Mouse (Mus musculus): ENCODE measurements around the gene Smyd2. TPM values are rescaled to one million over a fixed set of nuclear protein-coding genes. Genes with fewer than 3 reads are reported as not detected.

Smyd2 gene
- polyA plus RNA-seq, 1 experiment from 2014 or later = 96.4 TPM

GRCm38 (mm10) chr1:189936436-189937105 is 14.4 kb upstream of the Smyd2 start:
- no peaks in the 10 kb centered on the region for H3K9me3 ChIP-seq (ENCODE audit: control insufficient read depth, low read depth, low read length)
- ATAC-seq (ENCODE audit: insufficient number of reproducible peaks, insufficient read depth, low FRiP score, low read depth) = no peak
- no peak overlapping the region for H3K4me2 ChIP-seq (replicated peaks; ENCODE audit: low read depth, low read length)
- peaks cover 5% of the 10 kb centered on the region; the same call in 1 of the 2 replicates for H3K4me1 ChIP-seq (ENCODE audit: control insufficient read depth, insufficient read depth, low read length)
- H3K27ac ChIP-seq (ENCODE audit: low read length) = no peak overlapping the region
- no peak overlapping the region for H3K9ac ChIP-seq (replicated peaks; ENCODE audit: low read depth, low read length)
- WGBS = 67% methylated on average over 10 of the region's 10 CpGs
- no peak overlapping the region for H3K4me3 ChIP-seq (ENCODE audit: low read depth, low read length)
- H3K27me3 ChIP-seq (ENCODE audit: control insufficient read depth, insufficient read depth, low read length) = no peaks in the 10 kb centered on the region
- H3K36me3 ChIP-seq (ENCODE audit: control insufficient read depth, insufficient read depth, low read length) = no peaks in the 10 kb centered on the region

GRCm38 (mm10) chr1:189933480-189934202 is 11.5 kb upstream of the Smyd2 start:
- peak; percentile 61; the same call in 1 of the 2 replicates for ATAC-seq (ENCODE audit: insufficient number of reproducible peaks, insufficient read depth, low FRiP score, low read depth)
- WGBS = 60% methylated on average over 9 of the region's 9 CpGs
- no peak overlapping the region for H3K4me3 ChIP-seq (ENCODE audit: low read depth, low read length)
- H3K9ac ChIP-seq (replicated peaks; ENCODE audit: low read depth, low read length) = no peak overlapping the region
- H3K27ac ChIP-seq (ENCODE audit: low read length) = no peak overlapping the region
- H3K36me3 ChIP-seq (ENCODE audit: control insufficient read depth, insufficient read depth, low read length) = no peaks in the 10 kb centered on the region
- H3K27me3 ChIP-seq (ENCODE audit: control insufficient read depth, insufficient read depth, low read length) = no peaks in the 10 kb centered on the region
- no peaks in the 10 kb centered on the region for H3K9me3 ChIP-seq (ENCODE audit: control insufficient read depth, low read depth, low read length)
- H3K4me2 ChIP-seq (replicated peaks; ENCODE audit: low read depth, low read length) = no peak overlapping the region
- peaks cover 5% of the 10 kb centered on the region; the same call in 1 of the 2 replicates for H3K4me1 ChIP-seq (ENCODE audit: control insufficient read depth, insufficient read depth, low read length)

- ATAC-seq (ENCODE audit: insufficient number of reproducible peaks, insufficient read depth, low FRiP score, low read depth) = no peak
Observed at GRCm38 (mm10) chr1:189932976-189933375, 10.8 kb upstream of the Smyd2 start.

GRCm38 (mm10) chr1:189932190-189932589 is 10.0 kb upstream of the Smyd2 start:
- H3K36me3 ChIP-seq (ENCODE audit: control insufficient read depth, insufficient read depth, low read length) = no peaks in the 10 kb centered on the region
- no peak overlapping the region for H3K9ac ChIP-seq (replicated peaks; ENCODE audit: low read depth, low read length)
- no peak overlapping the region for H3K4me3 ChIP-seq (ENCODE audit: low read depth, low read length)
- H3K27me3 ChIP-seq (ENCODE audit: control insufficient read depth, insufficient read depth, low read length) = no peaks in the 10 kb centered on the region
- H3K27ac ChIP-seq (ENCODE audit: low read length) = no peak overlapping the region
- H3K9me3 ChIP-seq (ENCODE audit: control insufficient read depth, low read depth, low read length) = no peaks in the 10 kb centered on the region
- no peak for ATAC-seq (ENCODE audit: insufficient number of reproducible peaks, insufficient read depth, low FRiP score, low read depth)
- H3K4me2 ChIP-seq (replicated peaks; ENCODE audit: low read depth, low read length) = no peak overlapping the region
- 74% methylated on average over 12 of the region's 12 CpGs for WGBS
- peaks cover 5% of the 10 kb centered on the region; the same call in 1 of the 2 replicates for H3K4me1 ChIP-seq (ENCODE audit: control insufficient read depth, insufficient read depth, low read length)

More at GRCm38 (mm10) chr1:189932976-189933375, 10.8 kb upstream of the Smyd2 start:
- Histone ChIP-seq H3K27ac (ENCODE audit: low read length) (no peak overlapping the region), H3K4me3 (ENCODE audit: low read depth, low read length) (no peak overlapping the region), H3K36me3 (ENCODE audit: control insufficient read depth, insufficient read depth, low read length) (no peaks in the 10 kb centered on the region), H3K27me3 (ENCODE audit: control insufficient read depth, insufficient read depth, low read length) (no peaks in the 10 kb centered on the region), H3K4me1 (ENCODE audit: control insufficient read depth, insufficient read depth, low read length) (peaks cover 5% of the 10 kb centered on the region; the same call in 1 of the 2 replicates), H3K9ac (replicated peaks; ENCODE audit: low read depth, low read length) (no peak overlapping the region), H3K4me2 (replicated peaks; ENCODE audit: low read depth, low read length) (no peak overlapping the region), H3K9me3 (ENCODE audit: control insufficient read depth, low read depth, low read length) (no peaks in the 10 kb centered on the region)
- 84% methylated on average over 7 of the region's 7 CpGs for WGBS

- no peaks in the 10 kb centered on the region for H3K9me3 ChIP-seq (ENCODE audit: control insufficient read depth, low read depth, low read length)
- H3K4me2 ChIP-seq (replicated peaks; ENCODE audit: low read depth, low read length) = no peak overlapping the region
- no peak overlapping the region for H3K4me3 ChIP-seq (ENCODE audit: low read depth, low read length)
- H3K27ac ChIP-seq (ENCODE audit: low read length) = no peak overlapping the region
- WGBS = 44% methylated on average over 4 of the region's 4 CpGs
- no peaks in the 10 kb centered on the region for H3K36me3 ChIP-seq (ENCODE audit: control insufficient read depth, insufficient read depth, low read length)
- no peak for ATAC-seq (ENCODE audit: insufficient number of reproducible peaks, insufficient read depth, low FRiP score, low read depth)
- H3K9ac ChIP-seq (replicated peaks; ENCODE audit: low read depth, low read length) = no peak overlapping the region
- H3K27me3 ChIP-seq (ENCODE audit: control insufficient read depth, insufficient read depth, low read length) = no peaks in the 10 kb centered on the region
- H3K4me1 ChIP-seq (ENCODE audit: control insufficient read depth, insufficient read depth, low read length) = peaks cover 5% of the 10 kb centered on the region; the same call in 1 of the 2 replicates
Observed at GRCm38 (mm10) chr1:189929896-189930295, 7.7 kb upstream of the Smyd2 start.

GRCm38 (mm10) chr1:189927644-189928043 is 5.5 kb upstream of the Smyd2 start:
- no peak overlapping the region for H3K4me2 ChIP-seq (replicated peaks; ENCODE audit: low read depth, low read length)

GRCm38 (mm10) chr1:189926279-189926678 is 4.1 kb upstream of the Smyd2 start:
- H3K27me3 ChIP-seq (ENCODE audit: control insufficient read depth, insufficient read depth, low read length) = no peaks in the 10 kb centered on the region
- H3K36me3 ChIP-seq (ENCODE audit: control insufficient read depth, insufficient read depth, low read length) = no peaks in the 10 kb centered on the region
- no peak overlapping the region for H3K4me3 ChIP-seq (ENCODE audit: low read depth, low read length)
- no peaks in the 10 kb centered on the region for H3K9me3 ChIP-seq (ENCODE audit: control insufficient read depth, low read depth, low read length)
- H3K27ac ChIP-seq (ENCODE audit: low read length) = no peak overlapping the region
- H3K9ac ChIP-seq (replicated peaks; ENCODE audit: low read depth, low read length) = no peak overlapping the region
- 74% methylated on average over 8 of the region's 8 CpGs for WGBS
- ATAC-seq (ENCODE audit: insufficient number of reproducible peaks, insufficient read depth, low FRiP score, low read depth) = no peak
- peaks cover 2% of the 10 kb centered on the region; the same call in 1 of the 2 replicates for H3K4me1 ChIP-seq (ENCODE audit: control insufficient read depth, insufficient read depth, low read length)
- H3K4me2 ChIP-seq (replicated peaks; ENCODE audit: low read depth, low read length) = no peak overlapping the region

More at GRCm38 (mm10) chr1:189927644-189928043, 5.5 kb upstream of the Smyd2 start:
- H3K4me3 ChIP-seq (ENCODE audit: low read depth, low read length) = no peak overlapping the region
- H3K9ac ChIP-seq (replicated peaks; ENCODE audit: low read depth, low read length) = no peak overlapping the region
- no peak for ATAC-seq (ENCODE audit: insufficient number of reproducible peaks, insufficient read depth, low FRiP score, low read depth)
- no peaks in the 10 kb centered on the region for H3K4me1 ChIP-seq (ENCODE audit: control insufficient read depth, insufficient read depth, low read length)
- H3K9me3 ChIP-seq (ENCODE audit: control insufficient read depth, low read depth, low read length) = no peaks in the 10 kb centered on the region
- WGBS = 6% methylated on average over 6 of the region's 6 CpGs
- H3K36me3 ChIP-seq (ENCODE audit: control insufficient read depth, insufficient read depth, low read length) = no peaks in the 10 kb centered on the region
- H3K27ac ChIP-seq (ENCODE audit: low read length) = no peak overlapping the region
- no peaks in the 10 kb centered on the region for H3K27me3 ChIP-seq (ENCODE audit: control insufficient read depth, insufficient read depth, low read length)

GRCm38 (mm10) chr1:189923871-189924568 is 1.9 kb upstream of the Smyd2 start:
- Histone ChIP-seq H3K9me3 (ENCODE audit: control insufficient read depth, low read depth, low read length) (no peaks in the 10 kb centered on the region), H3K27me3 (ENCODE audit: control insufficient read depth, insufficient read depth, low read length) (no peaks in the 10 kb centered on the region), H3K4me3 (ENCODE audit: low read depth, low read length) (no peak overlapping the region), H3K27ac (ENCODE audit: low read length) (no peak overlapping the region), H3K4me2 (replicated peaks; ENCODE audit: low read depth, low read length) (no peak overlapping the region), H3K9ac (replicated peaks; ENCODE audit: low read depth, low read length) (no peak overlapping the region), H3K4me1 (ENCODE audit: control insufficient read depth, insufficient read depth, low read length) (peaks cover 8% of the 10 kb centered on the region; the same call in 1 of the 2 replicates), H3K36me3 (ENCODE audit: control insufficient read depth, insufficient read depth, low read length) (no peaks in the 10 kb centered on the region)
- WGBS = 80% methylated on average over 22 of the region's 22 CpGs
- ATAC-seq (ENCODE audit: insufficient number of reproducible peaks, insufficient read depth, low FRiP score, low read depth) = no peak
